Mouse (Mus musculus) heart, embryonic 12.5 days (tissue): ENCODE measurements around the gene Glra3. TPM values are rescaled to one million over a fixed set of nuclear protein-coding genes. Genes with fewer than 3 reads are reported as not detected.
A peak's percentile ranks its signal among the peaks of the same experiment; 100 is the strongest.

Source experiments
- ATAC-seq: fragments of 200-750 bp; cut with Nextera tagmentation; 2 replicates; pipeline ENCODE4 v1.8.0; 2017; ENCODE audit warnings: moderate TSS enrichment, moderate library complexity; ENCODE audit not compliant: insufficient number of reproducible peaks, low FRiP score
- H3K27ac ChIP-seq: fragments of 300-500 bp; sonication (generic); 2 replicates; pipeline ENCODE4 v1.5.1; 2016; ENCODE audit warnings: mild to moderate bottlenecking, moderate library complexity; ENCODE audit not compliant: poor library complexity, severe bottlenecking
- H3K27me3 ChIP-seq: fragments of 300-500 bp; sonication (generic); replicated peaks from 2 replicates; pipeline ENCODE4 v1.6.1; 2016; ENCODE audit warnings: mild to moderate bottlenecking, moderate library complexity
- H3K36me3 ChIP-seq: fragments of 300-500 bp; sonication (generic); 2 replicates; pipeline ENCODE4 v1.6.1; 2016; ENCODE audit warnings: mild to moderate bottlenecking, moderate library complexity
- H3K4me1 ChIP-seq: fragments of 300-500 bp; sonication (generic); replicated peaks from 2 replicates; pipeline ENCODE4 v1.6.1; 2016; ENCODE audit warnings: mild to moderate bottlenecking
- H3K4me2 ChIP-seq: fragments of 300-500 bp; sonication (generic); 2 replicates; pipeline ENCODE4 v1.6.1; 2016; ENCODE audit warnings: mild to moderate bottlenecking, moderate library complexity
- H3K4me3 ChIP-seq: fragments of 300-500 bp; sonication (generic); 2 replicates; pipeline ENCODE4 v1.5.1; 2016; ENCODE audit warnings: mild to moderate bottlenecking
- H3K9ac ChIP-seq: fragments of 300-500 bp; sonication (generic); 2 replicates; pipeline ENCODE4 v1.6.1; 2016; ENCODE audit warnings: mild to moderate bottlenecking, moderate library complexity
- H3K9me3 ChIP-seq: fragments of 300-500 bp; sonication (generic); replicated peaks from 2 replicates; pipeline ENCODE4 v1.6.1; 2016; ENCODE audit warnings: mild to moderate bottlenecking, moderate library complexity
- WGBS: fragments of 180-500 bp; shearing (Covaris S2); methylation state at CpG from one replicate; pipeline ENCODE4 v1.1.7; 2016; 5-methylcytosine and 5-hydroxymethylcytosine counted together
- polyA plus RNA-seq: library from polyadenylated mRNA; unstranded; fragments of >200 nt; fragmentation: Nextera tagmentation; extraction: Ambion mirVana; gene quantifications from 2 replicates; pipeline ENCODE4 v1.2.1, GENCODE M21; 2016

Glra3 gene
- not detected in 2 replicates for polyA plus RNA-seq

DNA sequence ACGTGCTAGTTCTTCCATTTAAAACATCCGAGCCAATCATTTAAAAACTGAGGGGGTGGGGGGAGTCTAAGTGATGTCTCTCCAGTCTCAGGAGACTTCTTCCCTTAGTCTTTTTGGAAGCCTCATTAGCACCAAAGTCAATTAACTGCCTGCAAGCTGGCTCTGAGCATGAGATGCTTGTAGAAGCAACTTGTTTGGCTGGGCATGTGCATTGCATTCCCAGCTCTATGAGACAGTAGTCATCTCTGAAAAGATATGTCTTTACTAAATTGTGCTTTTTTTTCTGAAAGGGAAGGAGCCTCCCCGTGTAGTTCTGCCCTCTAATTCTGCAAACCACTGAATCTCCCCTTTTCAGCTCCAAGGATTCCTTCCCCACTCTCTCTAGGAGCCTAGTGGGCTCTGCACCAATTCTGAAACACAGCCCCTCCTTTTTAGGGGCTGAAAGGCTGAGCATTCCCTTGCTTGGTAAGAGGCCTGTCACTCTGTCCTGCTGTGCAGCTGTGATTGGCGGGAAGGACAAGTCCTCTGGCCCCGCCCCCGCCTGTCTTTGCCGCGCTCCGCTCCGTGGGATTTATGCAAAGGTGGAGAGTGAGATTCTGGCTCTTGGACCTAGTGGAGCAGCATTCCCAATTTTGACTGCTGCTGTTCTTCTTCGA lies at the start of gene Glra3:
Gene Glra3 (plus strand): TSS at position 591 of the 656 bp plus-strand sequence.
- no peaks in the 10 kb centered on the region for H3K9me3 ChIP-seq
- WGBS = 13% methylated on average over 11 of the region's 11 CpGs
- H3K4me2 ChIP-seq = peak within 1 kb of the TSS; percentile 61
- no peak within 1 kb of the TSS for H3K27ac ChIP-seq
- H3K4me3 ChIP-seq = peak within 1 kb of the TSS; percentile 27
- ATAC-seq = no peak
- H3K36me3 ChIP-seq = no peaks in the 10 kb centered on the region
- H3K4me1 ChIP-seq = peaks cover 7% of the 10 kb centered on the region
- H3K27me3 ChIP-seq = no peaks in the 10 kb centered on the region
- H3K9ac ChIP-seq = no peak within 1 kb of the TSS

DNA sequence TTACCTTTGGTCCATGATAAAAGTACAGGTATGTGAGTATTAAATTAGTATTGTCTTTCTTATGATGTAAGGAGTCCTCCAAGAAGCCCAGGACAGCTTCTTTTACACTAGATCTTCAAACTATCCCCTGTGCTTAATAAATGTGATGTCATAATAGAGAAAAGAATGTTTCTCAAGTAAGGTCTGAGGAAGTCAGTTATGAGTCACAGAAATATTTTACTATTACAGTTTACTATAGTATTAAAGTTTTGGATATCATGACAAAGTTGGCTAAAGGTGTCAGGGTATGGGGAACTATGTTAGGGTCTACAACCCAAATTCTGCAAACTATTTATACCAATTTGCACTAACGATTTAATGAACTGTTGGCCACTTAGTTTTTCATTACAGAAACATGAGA lies 33.4 kb upstream of the Glra3 start, which contains the start of gene Adam29:
Gene Adam29 (minus strand): TSS at position 101 of the 400 bp plus-strand sequence.
- no peak for ATAC-seq
- no peaks in the 10 kb centered on the region for H3K4me1 ChIP-seq
- WGBS = 64% methylated on average over 1 of the region's 1 CpGs

DNA sequence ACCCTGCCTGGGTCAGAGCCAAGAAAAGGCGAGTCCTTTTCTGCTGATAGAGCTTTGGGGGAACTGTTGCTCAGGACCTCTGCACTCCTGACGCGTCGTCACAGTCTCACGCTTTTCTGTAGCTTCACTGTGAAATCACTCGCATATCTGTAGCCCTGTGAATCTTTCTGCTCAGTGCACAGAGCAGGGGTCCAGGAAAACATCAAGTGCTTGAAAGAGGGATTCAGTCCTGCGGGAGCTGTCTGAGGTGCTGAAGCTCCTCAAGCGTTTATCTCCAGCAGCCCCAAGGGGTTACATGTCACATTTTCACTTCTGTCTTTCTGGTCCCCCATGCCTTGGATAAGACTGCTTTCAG lies 243 bp downstream of the Glra3 start:
- no peak overlapping the region for H3K9ac ChIP-seq
- H3K4me2 ChIP-seq = peak overlapping the region; percentile 61
- H3K9me3 ChIP-seq = no peaks in the 10 kb centered on the region
- H3K4me3 ChIP-seq = peak overlapping the region; percentile 27
- peaks cover 7% of the 10 kb centered on the region for H3K4me1 ChIP-seq
- H3K36me3 ChIP-seq = no peaks in the 10 kb centered on the region
- WGBS = 2% methylated on average over 8 of the region's 8 CpGs
- no peak overlapping the region for H3K27ac ChIP-seq
- H3K27me3 ChIP-seq = no peaks in the 10 kb centered on the region
- no peak for ATAC-seq

More for the DNA sequence above, 33.4 kb upstream of the Glra3 start, which contains the start of gene Adam29:
- Histone ChIP-seq H3K4me2 (no peak within 1 kb of the TSS), H3K36me3 (no peaks in the 10 kb centered on the region), H3K27me3 (no peaks in the 10 kb centered on the region), H3K4me3 (no peak within 1 kb of the TSS), H3K9me3 (no peaks in the 10 kb centered on the region), H3K27ac (no peak within 1 kb of the TSS), H3K9ac (no peak within 1 kb of the TSS)

DNA sequence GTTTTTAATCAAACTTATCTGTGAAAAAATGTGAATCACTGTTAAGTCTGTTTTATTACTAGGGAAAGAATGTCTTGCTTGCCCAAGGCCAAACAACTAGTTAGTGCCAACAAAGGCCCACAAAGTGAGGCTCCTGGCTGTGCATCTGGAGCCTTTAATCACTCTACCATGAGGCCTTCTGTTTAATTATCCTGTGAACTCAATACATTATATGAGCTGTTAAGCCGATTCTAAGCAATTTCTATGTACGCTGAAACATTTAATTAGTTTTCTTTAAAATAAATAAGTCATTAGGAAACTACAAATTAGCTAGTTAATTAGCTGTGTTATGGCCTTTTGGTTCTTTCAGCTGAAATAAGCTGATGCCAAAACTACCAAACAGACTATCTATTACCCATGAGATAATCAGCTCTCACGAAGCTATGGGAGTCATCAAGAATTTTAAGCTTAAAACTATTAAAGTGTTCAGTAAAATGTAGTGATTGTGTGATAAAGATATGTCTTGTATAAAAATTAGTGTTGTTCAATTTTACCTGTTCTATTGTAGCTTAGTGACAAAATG lies 24.6 kb downstream of the Glra3 start:
- H3K27me3 ChIP-seq = no peaks in the 10 kb centered on the region
- no peak overlapping the region for H3K4me2 ChIP-seq
- ATAC-seq = no peak
- H3K4me1 ChIP-seq = no peaks in the 10 kb centered on the region
- no peaks in the 10 kb centered on the region for H3K36me3 ChIP-seq
- no peaks in the 10 kb centered on the region for H3K9me3 ChIP-seq
- no peak overlapping the region for H3K4me3 ChIP-seq
- H3K27ac ChIP-seq = no peak overlapping the region
- 76% methylated on average over 3 of the region's 3 CpGs for WGBS
- H3K9ac ChIP-seq = no peak overlapping the region

DNA sequence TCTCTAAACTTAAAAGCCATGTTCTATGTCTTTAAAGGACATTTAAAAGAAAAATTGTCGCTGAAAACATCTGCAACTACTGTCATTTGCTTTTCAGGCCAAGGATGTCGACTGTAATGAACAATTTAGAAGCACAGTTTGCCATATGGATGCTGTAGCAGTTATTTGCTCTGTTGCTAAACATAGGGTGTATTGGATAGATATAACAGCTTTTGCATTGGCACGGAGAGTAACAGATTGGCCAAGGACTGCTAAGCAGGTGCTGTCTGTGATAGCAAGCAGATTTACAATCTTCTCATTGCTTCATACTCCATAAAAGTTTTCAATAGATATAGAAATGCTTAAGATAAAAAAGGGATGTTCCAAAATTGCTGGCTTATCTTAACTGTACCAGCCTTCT lies 57.6 kb downstream of the Glra3 start:
- no peaks in the 10 kb centered on the region for H3K27me3 ChIP-seq
- no peak overlapping the region for H3K27ac ChIP-seq
- H3K4me2 ChIP-seq = no peak overlapping the region
- 54% methylated on average over 3 of the region's 3 CpGs for WGBS
- H3K9ac ChIP-seq = no peak overlapping the region
- H3K9me3 ChIP-seq = no peaks in the 10 kb centered on the region
- no peaks in the 10 kb centered on the region for H3K4me1 ChIP-seq
- H3K36me3 ChIP-seq = no peaks in the 10 kb centered on the region
- no peak for ATAC-seq
- no peak overlapping the region for H3K4me3 ChIP-seq

DNA sequence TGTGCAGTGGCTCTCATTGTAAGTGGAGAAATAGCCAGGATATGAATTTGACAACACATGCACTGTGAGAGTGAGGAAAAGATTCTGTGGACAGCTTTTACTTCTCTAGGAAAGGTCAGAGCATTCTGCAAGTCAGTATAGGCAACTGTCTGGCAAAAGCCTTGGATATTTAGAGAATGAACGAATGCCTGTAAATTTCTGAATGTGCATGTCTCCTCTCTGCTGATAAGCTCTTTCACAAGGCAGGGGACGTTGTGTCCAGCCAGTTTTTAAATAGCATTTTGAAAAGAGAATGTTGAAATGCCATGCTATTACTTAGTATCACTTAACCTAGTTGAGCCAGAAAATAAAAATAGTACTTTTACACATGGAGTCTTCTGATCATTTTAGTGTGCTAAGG lies 114.1 kb downstream of the Glra3 start:
- no peak overlapping the region for H3K4me2 ChIP-seq
- H3K4me3 ChIP-seq = no peak overlapping the region
- H3K4me1 ChIP-seq = no peaks in the 10 kb centered on the region
- H3K9ac ChIP-seq = no peak overlapping the region
- no peaks in the 10 kb centered on the region for H3K36me3 ChIP-seq
- 37% methylated on average over 2 of the region's 2 CpGs for WGBS
- no peak for ATAC-seq
- no peak overlapping the region for H3K27ac ChIP-seq
- H3K27me3 ChIP-seq = no peaks in the 10 kb centered on the region
- H3K9me3 ChIP-seq = no peaks in the 10 kb centered on the region

DNA sequence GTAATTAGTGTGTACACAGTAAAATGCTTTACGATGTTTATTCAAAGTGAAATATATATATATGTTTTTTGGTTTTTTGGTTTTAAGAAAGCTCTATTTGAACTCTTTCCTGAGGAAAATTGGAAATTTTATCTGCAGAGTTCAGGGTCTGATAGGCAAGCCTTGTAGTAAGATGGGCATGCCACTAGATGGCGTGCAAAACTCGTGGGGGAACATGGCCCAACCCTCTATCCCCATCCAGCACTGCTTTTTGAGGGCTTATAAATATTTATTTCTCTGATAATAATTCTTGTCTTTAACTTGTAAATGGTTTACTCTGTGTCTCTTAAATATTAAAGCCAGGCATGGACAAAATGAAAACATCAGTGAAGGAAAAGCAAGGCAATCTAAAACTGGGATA lies 122.8 kb downstream of the Glra3 start:
- Histone ChIP-seq H3K4me2 (no peak overlapping the region), H3K36me3 (no peaks in the 10 kb centered on the region), H3K9me3 (no peaks in the 10 kb centered on the region), H3K9ac (no peak overlapping the region), H3K27ac (no peak overlapping the region), H3K27me3 (no peaks in the 10 kb centered on the region), H3K4me1 (no peaks in the 10 kb centered on the region), H3K4me3 (no peak overlapping the region)
- ATAC-seq = no peak
- 21% methylated on average over 3 of the region's 3 CpGs for WGBS

DNA sequence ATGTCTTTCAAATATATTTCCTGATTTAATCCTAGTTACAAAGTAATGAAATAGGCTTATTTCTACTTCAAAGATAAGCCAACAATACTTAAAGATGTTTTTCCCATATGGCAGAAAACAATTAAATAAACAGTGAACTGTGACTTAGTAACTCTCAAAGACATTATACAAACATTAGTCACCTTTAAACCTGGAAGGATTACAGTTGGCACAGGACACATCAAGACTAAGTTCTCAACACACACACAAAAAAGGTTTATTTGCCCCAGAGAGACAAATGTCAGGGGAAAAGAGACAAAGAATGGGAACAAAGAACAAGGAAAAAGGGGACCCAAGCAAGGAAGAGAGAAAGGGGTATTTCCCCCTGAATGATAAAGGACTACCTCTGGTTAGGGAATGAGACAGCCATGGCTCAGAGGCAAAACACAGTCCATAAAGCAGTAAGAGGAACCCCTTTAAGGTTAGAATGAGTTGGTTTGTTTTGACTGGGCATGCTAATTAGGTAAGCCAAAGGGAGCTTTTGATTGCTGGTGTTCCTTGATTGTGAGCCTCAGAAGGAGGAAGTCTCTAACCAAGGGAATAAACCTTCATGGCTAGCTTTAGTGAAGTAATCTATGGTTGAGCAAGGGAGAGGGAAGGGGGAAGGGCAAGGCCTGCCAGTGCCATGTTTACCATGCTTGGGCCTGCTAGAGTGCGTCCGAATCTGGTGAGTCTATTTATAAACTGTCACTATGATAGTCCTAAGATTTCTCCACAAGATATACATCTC lies 130.4 kb downstream of the Glra3 start:
- ATAC-seq = no peak
- 70% methylated on average over 2 of the region's 2 CpGs for whole genome bisulfite sequencing
- Histone ChIP-seq H3K4me1 (no peaks in the 10 kb centered on the region), H3K36me3 (no peaks in the 10 kb centered on the region), H3K4me2 (no peak overlapping the region), H3K4me3 (no peak overlapping the region), H3K27me3 (no peaks in the 10 kb centered on the region), H3K9me3 (no peaks in the 10 kb centered on the region), H3K9ac (no peak overlapping the region), H3K27ac (no peak overlapping the region)

DNA sequence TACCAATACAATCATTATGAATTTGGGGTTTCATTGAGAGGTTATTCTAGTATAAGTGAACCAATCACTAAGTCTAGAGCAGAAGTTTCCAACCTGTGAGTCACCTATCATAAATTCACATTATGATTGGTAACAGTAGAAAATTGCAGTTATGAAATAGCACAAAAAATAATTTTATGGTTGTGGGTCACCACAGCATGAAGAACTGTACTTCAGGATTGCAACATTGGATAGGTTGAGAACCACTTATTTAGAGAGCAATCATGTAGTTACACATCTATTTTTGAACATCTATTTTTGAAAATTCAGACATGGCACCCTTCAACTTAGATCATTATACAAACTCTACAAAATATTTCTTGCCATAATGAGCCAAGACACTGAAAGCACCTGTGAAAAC lies 143.4 kb downstream of the Glra3 start:
- no peaks in the 10 kb centered on the region for H3K9me3 ChIP-seq
- H3K36me3 ChIP-seq = no peaks in the 10 kb centered on the region
- no peak overlapping the region for H3K27ac ChIP-seq
- no peak overlapping the region for H3K4me3 ChIP-seq
- H3K27me3 ChIP-seq = no peaks in the 10 kb centered on the region
- no peak overlapping the region for H3K4me2 ChIP-seq
- H3K9ac ChIP-seq = no peak overlapping the region
- ATAC-seq = no peak
- no peaks in the 10 kb centered on the region for H3K4me1 ChIP-seq

DNA sequence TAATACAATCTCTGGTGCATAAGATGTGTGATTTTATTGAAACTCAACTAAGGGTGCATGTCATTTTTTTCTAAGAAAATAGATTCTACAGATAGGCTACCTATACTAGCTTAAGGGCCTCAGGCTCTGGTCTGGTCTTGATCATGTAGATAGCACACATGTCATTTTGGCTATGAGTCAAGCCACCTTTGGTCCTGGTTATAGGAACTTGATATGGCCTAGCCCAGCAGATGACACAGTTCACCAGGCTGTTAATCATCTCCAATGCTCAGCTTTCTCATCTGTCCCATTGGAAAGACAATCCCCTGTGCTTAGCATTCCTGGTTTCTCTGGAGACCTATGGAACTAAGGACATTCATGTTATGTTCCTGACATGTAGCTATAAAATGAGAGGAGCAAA lies 154.1 kb downstream of the Glra3 start:
- Histone ChIP-seq H3K36me3 (no peaks in the 10 kb centered on the region), H3K4me3 (no peak overlapping the region), H3K9ac (no peak overlapping the region), H3K27me3 (no peaks in the 10 kb centered on the region), H3K27ac (no peak overlapping the region), H3K9me3 (no peaks in the 10 kb centered on the region), H3K4me1 (no peaks in the 10 kb centered on the region), H3K4me2 (no peak overlapping the region)
- no peak for ATAC-seq

DNA sequence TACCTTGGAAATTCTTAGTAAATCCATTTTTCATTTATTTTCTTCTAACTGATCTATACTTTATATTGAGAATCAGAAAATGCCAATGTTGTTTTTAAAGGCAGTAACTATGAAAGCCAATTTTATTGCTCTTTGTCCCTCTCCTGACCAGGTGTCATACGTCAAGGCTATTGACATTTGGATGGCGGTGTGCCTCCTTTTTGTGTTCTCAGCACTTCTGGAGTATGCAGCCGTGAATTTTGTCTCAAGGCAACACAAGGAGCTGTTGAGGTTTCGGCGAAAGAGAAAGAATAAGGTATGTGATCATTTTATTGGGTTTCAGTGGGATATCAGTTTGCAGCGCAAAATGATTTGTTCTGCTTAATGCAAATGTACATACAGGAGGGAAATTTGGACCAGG lies 170.0 kb downstream of the Glra3 start:
- H3K27ac ChIP-seq = no peak overlapping the region
- no peaks in the 10 kb centered on the region for H3K9me3 ChIP-seq
- ATAC-seq = no peak
- no peaks in the 10 kb centered on the region for H3K36me3 ChIP-seq
- no peaks in the 10 kb centered on the region for H3K4me1 ChIP-seq
- H3K4me3 ChIP-seq = no peak overlapping the region
- no peak overlapping the region for H3K4me2 ChIP-seq
- WGBS = 77% methylated on average over 6 of the region's 6 CpGs
- H3K9ac ChIP-seq = no peak overlapping the region
- no peaks in the 10 kb centered on the region for H3K27me3 ChIP-seq
